Mouse (Mus musculus) midbrain, embryonic 12.5 days (tissue): ENCODE measurements around the gene Pitx2. TPM values are rescaled to one million over a fixed set of nuclear protein-coding genes. Genes with fewer than 3 reads are reported as not detected.

Source experiments
- ATAC-seq: fragments of 200-750 bp; cut with Nextera tagmentation; 2 replicates; pipeline ENCODE4 v1.8.0; 2017; ENCODE audit warnings: low read depth, moderate TSS enrichment, moderate library complexity; ENCODE audit not compliant: low FRiP score
- H3K27ac ChIP-seq: fragments of 300-500 bp; sonication (generic); replicated peaks from 2 replicates; pipeline ENCODE4 v1.5.1; 2016; ENCODE audit warnings: mild to moderate bottlenecking
- H3K27me3 ChIP-seq: fragments of 300-500 bp; sonication (generic); 2 replicates; pipeline ENCODE4 v1.6.1; 2016; ENCODE audit warnings: mild to moderate bottlenecking
- H3K36me3 ChIP-seq: fragments of 300-500 bp; sonication (generic); 2 replicates; pipeline ENCODE4 v1.6.1; 2016
- H3K4me1 ChIP-seq: fragments of 300-500 bp; sonication (generic); 2 replicates; pipeline ENCODE4 v1.6.1; 2016
- H3K4me2 ChIP-seq: fragments of 300-500 bp; sonication (generic); replicated peaks from 2 replicates; pipeline ENCODE4 v1.6.1; 2016; ENCODE audit warnings: mild to moderate bottlenecking, moderate library complexity
- H3K4me3 ChIP-seq: fragments of 300-500 bp; sonication (generic); 2 replicates; pipeline ENCODE4 v1.5.1; 2016; ENCODE audit warnings: mild to moderate bottlenecking
- H3K9ac ChIP-seq: fragments of 300-500 bp; sonication (generic); replicated peaks from 2 replicates; pipeline ENCODE4 v1.6.1; 2016; ENCODE audit warnings: mild to moderate bottlenecking, moderate library complexity
- H3K9me3 ChIP-seq: fragments of 300-500 bp; sonication (generic); 2 replicates; pipeline ENCODE4 v1.6.1; 2016; ENCODE audit warnings: mild to moderate bottlenecking
- WGBS: fragments of 180-500 bp; shearing (Covaris S2); methylation state at CpG from one replicate; pipeline ENCODE4 v1.1.7; 2016; 5-methylcytosine and 5-hydroxymethylcytosine counted together
- polyA plus RNA-seq: library from polyadenylated mRNA; unstranded; fragments of >200 nt; fragmentation: Nextera tagmentation; extraction: Ambion mirVana; gene quantifications from 2 replicates; pipeline ENCODE4 v1.2.1, GENCODE M21; 2016

Pitx2 gene
- polyA plus RNA-seq, 1 experiment from 2014 or later = 65.6 TPM

- Histone ChIP-seq H3K9me3 (no peaks in the 10 kb centered on the region), H3K4me3 (peak overlapping the region; percentile 53), H3K4me2 (peak overlapping the region; percentile 79), H3K36me3 (no peaks in the 10 kb centered on the region), H3K27me3 (peaks cover 95% of the 10 kb centered on the region), H3K9ac (peak overlapping the region; percentile 53; the same call in 1 of the 2 replicates), H3K4me1 (peaks cover 23% of the 10 kb centered on the region), H3K27ac (peak overlapping the region; percentile 64; the same call in 1 of the 2 replicates)
- ATAC-seq = peak; percentile 97
- under 1% methylated on average over 36 of the region's 39 CpGs for WGBS
These were observed 14.0 kb downstream of the Pitx2 start for GRCm38 (mm10) chr3:129213633-129214145.

- peak; percentile 4; the same call in 1 of the 2 replicates for ATAC-seq
- Histone ChIP-seq H3K9ac (peak overlapping the region; percentile 53), H3K36me3 (no peaks in the 10 kb centered on the region), H3K4me3 (peak overlapping the region; percentile 53), H3K27ac (peak overlapping the region; percentile 64), H3K4me1 (peaks cover 23% of the 10 kb centered on the region), H3K9me3 (no peaks in the 10 kb centered on the region), H3K27me3 (peaks cover 93% of the 10 kb centered on the region), H3K4me2 (peak overlapping the region; percentile 79)
- WGBS = under 1% methylated on average over 34 of the region's 34 CpGs
These were observed 14.5 kb downstream of the Pitx2 start for GRCm38 (mm10) chr3:129214146-129214665.

GRCm38 (mm10) chr3:129214666-129215161, 15.0 kb downstream of the Pitx2 start:
- Histone ChIP-seq H3K4me1 (peaks cover 23% of the 10 kb centered on the region), H3K4me2 (peak overlapping the region; percentile 79), H3K27me3 (peaks cover 91% of the 10 kb centered on the region), H3K9me3 (no peaks in the 10 kb centered on the region), H3K9ac (peak overlapping the region; percentile 53), H3K4me3 (peak overlapping the region; percentile 53), H3K36me3 (no peaks in the 10 kb centered on the region), H3K27ac (peak overlapping the region; percentile 64)
- under 1% methylated on average over 31 of the region's 31 CpGs for WGBS
- ATAC-seq = no peak

GRCm38 (mm10) chr3:129215241-129215750, 15.6 kb downstream of the Pitx2 start:
- Histone ChIP-seq H3K4me1 (peaks cover 23% of the 10 kb centered on the region), H3K9ac (peak overlapping the region; percentile 26), H3K9me3 (no peaks in the 10 kb centered on the region), H3K27ac (peak overlapping the region; percentile 64), H3K36me3 (no peaks in the 10 kb centered on the region), H3K4me3 (peak overlapping the region; percentile 53), H3K4me2 (peak overlapping the region; percentile 79), H3K27me3 (peaks cover 91% of the 10 kb centered on the region)
- no peak for ATAC-seq
- under 1% methylated on average over 26 of the region's 26 CpGs for WGBS

- no peaks in the 10 kb centered on the region for H3K9me3 ChIP-seq
- peaks cover 23% of the 10 kb centered on the region for H3K4me1 ChIP-seq
- peak overlapping the region; percentile 26 for H3K9ac ChIP-seq
- H3K27me3 ChIP-seq = peaks cover 91% of the 10 kb centered on the region
- peak overlapping the region; percentile 53 for H3K4me3 ChIP-seq
- peak overlapping the region; percentile 79 for H3K4me2 ChIP-seq
- ATAC-seq = no peak
- H3K36me3 ChIP-seq = no peaks in the 10 kb centered on the region
- H3K27ac ChIP-seq = peak overlapping the region; percentile 64
- WGBS = 2% methylated on average over 35 of the region's 35 CpGs
These were observed 16.2 kb downstream of the Pitx2 start for GRCm38 (mm10) chr3:129215751-129216331.

- Histone ChIP-seq H3K36me3 (no peaks in the 10 kb centered on the region), H3K4me2 (peak overlapping the region; percentile 79; the same call in 1 of the 2 replicates), H3K4me3 (peak overlapping the region; percentile 53), H3K27ac (0 out of 2 replicates have a peak overlapping the region, but pooled peaks have one; percentile 64), H3K9ac (0 out of 2 replicates have a peak overlapping the region, but pooled peaks have one; percentile 26), H3K27me3 (peaks cover 91% of the 10 kb centered on the region), H3K9me3 (no peaks in the 10 kb centered on the region), H3K4me1 (peaks cover 23% of the 10 kb centered on the region)
- ATAC-seq = no peak
- WGBS = 2% methylated on average over 9 of the region's 9 CpGs
These were observed 16.8 kb downstream of the Pitx2 start for GRCm38 (mm10) chr3:129216491-129216890.

- H3K36me3 ChIP-seq = no peaks in the 10 kb centered on the region
- H3K9ac ChIP-seq = no peak overlapping the region
- peak overlapping the region; percentile 79; the same call in 1 of the 2 replicates for H3K4me2 ChIP-seq
- peaks cover 91% of the 10 kb centered on the region for H3K27me3 ChIP-seq
- H3K4me1 ChIP-seq = peaks cover 23% of the 10 kb centered on the region
- WGBS = 1% methylated on average over 34 of the region's 34 CpGs
- no peaks in the 10 kb centered on the region for H3K9me3 ChIP-seq
- peak overlapping the region; percentile 53 for H3K4me3 ChIP-seq
- H3K27ac ChIP-seq = peak overlapping the region; percentile 21; the same call in 1 of the 2 replicates
- no peak for ATAC-seq
These were observed 17.4 kb downstream of the Pitx2 start for GRCm38 (mm10) chr3:129216911-129217561.

- H3K4me1 ChIP-seq = peaks cover 23% of the 10 kb centered on the region
- peak overlapping the region; percentile 53 for H3K4me3 ChIP-seq
- 0 out of 2 replicates have a peak overlapping the region, but pooled peaks have one; percentile 21 for H3K27ac ChIP-seq
- WGBS = 2% methylated on average over 12 of the region's 12 CpGs
- no peaks in the 10 kb centered on the region for H3K9me3 ChIP-seq
- no peak overlapping the region for H3K9ac ChIP-seq
- peaks cover 90% of the 10 kb centered on the region for H3K27me3 ChIP-seq
- peak overlapping the region; percentile 34 for H3K4me2 ChIP-seq
- no peaks in the 10 kb centered on the region for H3K36me3 ChIP-seq
- ATAC-seq = no peak
These were observed 18.2 kb downstream of the Pitx2 start for GRCm38 (mm10) chr3:129217862-129218370.

- Histone ChIP-seq H3K27me3 (peaks cover 86% of the 10 kb centered on the region), H3K36me3 (no peaks in the 10 kb centered on the region), H3K27ac (0 out of 2 replicates have a peak overlapping the region, but pooled peaks have one; percentile 21), H3K4me2 (peak overlapping the region; percentile 34), H3K9ac (no peak overlapping the region), H3K4me3 (peak overlapping the region; percentile 53), H3K9me3 (no peaks in the 10 kb centered on the region), H3K4me1 (peaks cover 21% of the 10 kb centered on the region)
- ATAC-seq = no peak
- 1% methylated on average over 41 of the region's 41 CpGs for WGBS
These were observed 18.8 kb downstream of the Pitx2 start for GRCm38 (mm10) chr3:129218371-129218921.

GRCm38 (mm10) chr3:129220086-129220670, 20.5 kb downstream of the Pitx2 start:
- Histone ChIP-seq H3K9ac (no peak overlapping the region), H3K4me1 (peaks cover 10% of the 10 kb centered on the region), H3K27ac (no peak overlapping the region), H3K36me3 (no peaks in the 10 kb centered on the region), H3K4me3 (no peak overlapping the region), H3K9me3 (no peaks in the 10 kb centered on the region), H3K4me2 (no peak overlapping the region), H3K27me3 (peaks cover 86% of the 10 kb centered on the region)
- ATAC-seq = no peak
- WGBS = under 1% methylated on average over 7 of the region's 7 CpGs
